Mouse (Mus musculus) ES-CJ7 (cell line): ENCODE results near the gene Txndc11.
"Not testable (repeated sequence)": the region's sequence is repeated elsewhere in the genome, so short reads cannot be mapped to it uniquely, and the experiment has no call there.

Experiments used
- DNase-seq: peaks from one replicate; pipeline ENCODE4 v3.0.0; 2011; ENCODE audit warnings: low read depth, low spot score

Gene Txndc11

DNA sequence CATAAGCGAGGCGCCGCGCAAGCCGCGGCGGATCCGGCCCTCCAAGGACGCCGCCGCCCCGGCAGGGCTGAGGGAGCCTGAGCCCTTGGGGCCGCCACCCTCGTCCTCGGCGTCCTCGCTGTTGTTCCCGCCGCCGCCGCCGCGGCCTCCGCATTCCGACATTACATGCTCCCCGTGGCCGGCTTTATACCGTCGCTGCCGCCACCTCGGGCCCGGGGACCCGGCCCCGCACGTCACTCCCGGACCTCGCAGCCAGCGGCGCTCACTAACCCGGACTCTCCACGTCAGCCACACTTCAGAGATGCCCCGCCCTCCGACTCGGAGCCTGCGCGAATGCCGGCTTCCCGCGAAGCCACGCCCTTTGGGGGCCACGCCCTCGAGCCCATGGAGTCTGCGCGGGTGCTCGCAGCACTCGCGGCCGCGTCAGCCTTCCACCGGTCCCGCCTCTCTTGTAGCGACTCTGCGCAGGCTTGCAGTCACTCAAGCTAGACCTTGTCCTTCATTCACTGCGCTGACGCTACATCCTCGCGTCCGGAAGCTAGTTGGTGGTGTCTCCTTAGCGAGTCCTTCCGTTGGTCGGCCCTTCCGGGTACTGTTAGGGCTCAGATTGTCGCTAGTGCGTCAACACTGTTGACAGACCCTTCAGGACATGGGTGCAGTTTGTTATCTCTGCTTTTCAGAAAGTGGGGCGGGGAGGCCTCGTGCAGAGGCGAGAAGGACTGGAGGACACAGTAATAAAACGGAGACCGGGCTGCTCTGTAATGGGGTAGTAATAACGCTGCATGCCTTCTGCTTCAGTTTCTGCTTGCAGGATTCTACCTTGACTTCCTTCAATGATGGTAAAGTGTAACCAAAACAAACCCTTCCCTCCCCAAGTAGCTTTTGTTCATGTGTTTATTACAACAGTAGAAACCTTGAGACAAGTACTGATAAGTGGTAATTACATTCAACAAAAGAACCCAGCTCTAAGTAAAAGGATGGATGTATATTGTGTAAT lies at the start of gene Txndc11:
Gene Txndc11 (minus strand): TSS at position 303 of the 997 bp plus-strand sequence.
- DNase-seq: peak; percentile 96

DNA sequence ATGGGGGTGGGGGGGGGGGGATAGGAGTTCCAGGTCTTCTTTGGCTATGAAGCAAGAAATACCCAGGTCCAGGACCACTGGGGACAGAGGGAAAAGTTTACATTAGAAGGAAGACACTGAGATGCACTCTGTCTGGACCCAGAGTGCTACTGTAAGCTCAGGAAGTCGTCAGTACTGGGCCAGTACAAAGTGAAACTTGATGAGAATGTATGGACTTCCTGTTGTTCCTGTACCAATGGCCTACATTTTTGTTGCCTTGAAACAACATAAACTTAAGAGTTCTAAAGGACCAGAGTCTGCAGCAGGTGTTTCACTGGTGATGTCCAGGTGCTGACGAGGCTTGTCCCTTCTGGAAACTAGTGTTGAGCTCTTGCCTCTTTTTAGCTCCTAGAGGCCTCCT lies 43.0 kb upstream of the Txndc11 start:
- no peak for DNase-seq

DNA sequence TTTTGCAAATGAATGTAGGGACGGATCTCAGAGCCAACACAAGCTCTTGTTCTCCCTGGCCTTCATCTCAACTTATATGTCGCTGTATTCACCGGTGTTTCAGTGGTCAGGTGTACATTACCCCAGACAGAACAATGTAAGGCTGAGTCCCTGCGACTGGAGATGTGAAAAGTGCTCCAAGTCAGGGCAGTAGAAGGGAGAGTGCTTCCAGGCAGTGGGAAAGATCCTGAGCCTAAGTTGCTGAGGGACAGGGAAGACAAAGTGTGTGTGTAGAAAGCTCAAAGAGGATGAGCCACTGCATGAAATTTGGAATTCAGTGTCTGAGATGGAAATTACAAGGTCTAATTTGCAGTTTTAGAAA lies 42.4 kb upstream of the Txndc11 start:
- DNase-seq: no peak

- peak; percentile 75 for DNase-seq
These were observed 41.9 kb upstream of the Txndc11 start, which contains the start of gene Zc3h7a for GRCm38 (mm10) chr16:11176208-11176883. TSS of gene Zc3h7a (minus strand) at chr16:11176393.

GRCm38 (mm10) chr16:11175489-11176207 lies 41.2 kb upstream of the Txndc11 start:
- DNase-seq: peak; percentile 70

DNA sequence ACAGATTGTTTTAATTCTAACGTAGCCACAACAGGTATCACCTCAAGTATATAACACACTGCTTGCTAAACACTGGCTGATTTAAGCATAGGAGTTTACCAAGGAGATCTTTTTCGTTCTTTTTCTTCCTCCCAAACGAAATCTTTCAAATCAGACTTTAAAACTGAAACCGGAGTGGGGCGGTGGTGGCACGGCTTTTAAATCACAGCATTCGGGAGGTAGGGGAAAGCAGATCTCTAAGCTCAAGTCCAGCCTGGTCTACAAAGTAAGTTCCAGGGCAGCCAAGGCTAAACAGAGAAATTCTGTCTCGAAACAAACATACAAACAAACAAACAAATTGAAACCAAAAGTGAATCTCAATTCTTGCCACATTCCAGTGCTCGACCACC lies 40.6 kb upstream of the Txndc11 start:
- DNase-seq: no peak

- DNase-seq: peak; percentile 52
These were observed 40.2 kb upstream of the Txndc11 start for GRCm38 (mm10) chr16:11174671-11175081.

GRCm38 (mm10) chr16:11171679-11172078 lies 37.2 kb upstream of the Txndc11 start:
- DNase-seq: no peak

DNA sequence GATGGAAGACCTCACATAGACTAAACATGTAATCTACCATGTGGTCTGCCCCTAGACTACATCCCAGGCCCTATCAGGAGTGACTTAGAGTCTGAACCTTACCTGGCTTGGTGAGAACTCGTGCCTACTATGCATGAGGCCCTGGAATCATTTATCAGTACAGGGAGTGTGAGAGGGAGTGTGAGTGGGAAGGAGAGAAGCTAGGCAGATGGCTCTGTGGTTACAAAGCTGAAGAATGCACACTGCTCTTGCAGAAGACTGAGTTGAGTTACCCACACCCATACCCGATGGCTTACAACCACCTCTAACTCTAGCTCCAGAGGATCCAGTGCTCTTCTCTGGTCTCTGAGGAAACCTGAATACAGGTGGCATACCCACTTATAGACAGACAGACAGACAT lies 32.0 kb upstream of the Txndc11 start:
- DNase-seq: no peak

DNA sequence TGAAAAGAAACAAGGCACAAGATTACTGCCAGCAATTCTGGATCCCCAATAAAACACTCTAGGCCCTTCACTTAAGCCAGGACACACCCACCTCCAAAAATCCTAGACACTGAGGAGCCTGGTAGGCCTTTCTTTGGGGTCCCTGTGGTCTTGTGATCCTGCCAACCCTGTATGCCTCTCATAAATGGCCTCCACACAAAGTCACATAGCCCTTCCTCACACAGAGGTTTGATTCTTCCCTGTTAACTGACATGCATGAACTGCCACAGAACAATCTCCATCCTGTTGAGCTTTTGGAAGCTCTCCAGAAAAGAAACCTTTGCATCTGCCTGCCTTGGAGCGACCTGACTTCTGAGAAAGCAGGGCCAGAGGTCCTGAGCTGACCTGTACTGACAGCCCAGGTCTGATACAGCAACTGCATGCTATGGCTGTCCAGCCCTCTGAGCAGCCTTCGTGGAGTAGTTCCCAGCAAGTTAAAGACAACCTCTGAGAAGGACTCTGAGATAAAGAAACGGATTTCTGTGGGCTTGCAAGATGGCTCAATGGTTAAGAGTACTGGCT lies 30.3 kb upstream of the Txndc11 start:
- no peak for DNase-seq

- DNase-seq: not testable (repeated sequence)
These were observed 23.3 kb upstream of the Txndc11 start for GRCm38 (mm10) chr16:11157721-11158120.

DNA sequence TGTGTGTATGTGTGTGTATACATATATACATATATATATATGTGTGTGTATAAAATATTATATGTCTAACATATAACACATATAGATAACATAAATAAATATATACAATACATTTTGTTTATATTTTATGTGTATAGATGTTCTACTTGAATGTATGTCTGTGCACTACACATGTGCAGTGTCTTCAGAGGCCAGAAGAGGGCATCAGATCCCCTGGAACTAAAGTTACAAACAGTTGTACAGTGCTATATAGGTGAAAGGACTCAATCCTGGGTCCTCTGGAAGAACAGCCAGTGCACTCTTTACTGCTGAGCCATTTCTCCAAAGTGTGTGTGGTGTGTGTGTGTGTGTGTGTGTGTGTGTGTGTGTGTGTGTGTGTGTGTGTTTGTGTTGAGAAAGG lies 20.1 kb upstream of the Txndc11 start:
- peak; percentile 41 for DNase-seq

GRCm38 (mm10) chr16:11143706-11144483 lies 9.4 kb upstream of the Txndc11 start:
- not testable (repeated sequence) for DNase-seq

GRCm38 (mm10) chr16:11133476-11134347 lies 738 bp downstream of the Txndc11 start:
- DNase-seq: no peak

GRCm38 (mm10) chr16:11132839-11133238 lies 1.6 kb downstream of the Txndc11 start:
- DNase-seq: no peak

DNA sequence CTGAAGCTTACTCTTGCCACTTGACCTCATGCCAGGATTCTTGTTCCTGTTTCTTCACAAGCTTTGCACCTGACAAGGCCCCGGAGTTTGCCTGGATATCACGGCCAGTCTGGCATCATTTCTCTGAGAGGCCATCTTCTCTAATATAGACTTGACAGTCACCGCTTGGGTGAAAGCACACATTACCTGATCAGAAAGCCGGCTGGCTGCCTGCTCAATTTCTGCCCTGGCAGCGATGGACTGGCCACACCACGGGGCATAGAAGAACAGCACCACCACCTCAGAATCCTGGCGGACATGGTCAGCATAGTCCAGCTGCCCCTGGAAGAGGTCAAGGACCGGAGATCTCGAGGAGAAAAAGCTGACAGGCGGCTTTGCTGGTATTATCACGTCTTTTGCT lies 6.1 kb downstream of the Txndc11 start:
- no peak for DNase-seq

- no peak for DNase-seq
These were observed 9.1 kb downstream of the Txndc11 start for GRCm38 (mm10) chr16:11125371-11125770.

DNA sequence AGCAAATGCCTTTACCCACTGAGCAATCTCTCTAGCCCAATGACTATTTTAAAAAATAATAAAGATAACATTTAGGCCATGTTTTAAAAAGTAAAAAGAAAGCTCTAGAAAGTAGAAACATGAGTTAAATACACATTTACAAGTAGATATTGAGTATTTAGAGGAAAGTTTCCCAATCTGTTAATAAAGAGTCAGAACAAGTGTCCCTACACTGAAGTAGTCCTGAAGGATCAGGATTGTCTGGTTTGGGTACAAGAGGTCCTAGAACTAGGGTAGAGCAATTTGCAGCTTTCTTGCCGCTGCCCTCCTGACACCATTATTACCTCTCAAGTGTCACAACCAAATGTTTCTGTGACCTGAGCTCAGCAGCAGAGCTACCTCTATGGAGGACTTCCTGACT lies 10.3 kb downstream of the Txndc11 start:
- DNase-seq: no peak

GRCm38 (mm10) chr16:11122625-11123024 lies 11.8 kb downstream of the Txndc11 start:
- DNase-seq: no peak

DNA sequence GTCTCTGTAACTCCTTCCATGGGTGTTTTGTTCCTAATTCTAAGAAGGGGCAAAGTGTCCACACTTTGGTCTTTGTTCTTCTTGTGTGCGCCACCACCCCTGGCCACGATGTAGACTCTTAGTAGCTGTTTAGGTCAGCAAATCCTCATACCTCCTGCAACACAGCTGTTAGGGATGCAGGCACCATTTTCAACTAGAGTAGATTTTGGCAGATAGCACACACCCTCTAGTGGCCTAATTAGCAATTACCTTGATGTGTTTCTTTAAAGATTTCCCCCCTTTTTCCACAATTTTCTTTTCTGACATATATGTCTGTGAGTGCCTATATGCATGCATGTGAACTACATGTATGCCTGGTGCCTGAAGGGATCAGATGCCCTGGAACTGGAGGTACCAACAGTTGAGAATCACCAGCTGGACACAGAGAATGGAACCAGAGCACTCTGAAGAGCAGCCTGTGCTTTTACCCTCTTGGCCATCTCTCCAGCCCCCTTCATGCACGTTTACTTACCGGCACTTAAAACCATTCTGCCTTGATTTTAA lies 25.2 kb downstream of the Txndc11 start:
- peak; percentile 25 for DNase-seq
